Mouse (Mus musculus): Measurements from ENCODE around the gene Anks1b. TPM values are rescaled to one million over a fixed set of nuclear protein-coding genes. Genes with fewer than 3 reads are reported as not detected.

Anks1b gene
- polyA plus RNA-seq, 1 experiment from 2014 or later: 17.3 TPM

DNA sequence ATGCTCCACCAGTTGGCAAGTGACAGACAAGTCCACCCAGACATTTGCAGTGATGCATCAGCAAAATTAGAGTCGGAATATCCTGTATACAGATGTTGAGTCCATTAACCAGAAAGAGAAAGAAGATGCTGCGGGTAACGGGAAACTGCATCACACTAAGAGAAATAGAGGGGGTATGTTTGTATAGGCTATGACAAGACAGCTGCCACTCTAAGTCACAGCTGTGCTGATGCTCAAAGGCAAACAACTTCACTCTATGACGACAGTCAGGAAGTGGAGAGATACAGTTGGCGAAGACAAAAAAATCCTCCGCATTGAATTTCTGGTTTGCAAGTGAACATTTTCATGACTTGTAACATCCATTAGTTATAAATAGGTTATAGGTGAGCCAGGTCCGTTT is 897.7 kb downstream of the Anks1b start:
- peaks cover 1% of the 10 kb centered on the region; the same call in 1 of the 2 replicates for H3K4me1 ChIP-seq (replicated peaks; ENCODE audit: control insufficient read depth, insufficient read depth, low read length)
- no peak for DNase-seq (ENCODE audit: low spot score)
- no peak overlapping the region for H3K27ac ChIP-seq (ENCODE audit: low read depth, low read length)
- H3K36me3 ChIP-seq (ENCODE audit: control insufficient read depth, insufficient read depth, low read length): no peaks in the 10 kb centered on the region
- peaks cover 3% of the 10 kb centered on the region; the same call in 1 of the 2 replicates for H3K27me3 ChIP-seq (ENCODE audit: control insufficient read depth, insufficient read depth, low read length)
- no peak overlapping the region for H3K4me3 ChIP-seq (ENCODE audit: low read depth, low read length)
- H3K9ac ChIP-seq (ENCODE audit: low read length): no peak overlapping the region
- peak overlapping the region; percentile 39 for H3K4me2 ChIP-seq (ENCODE audit: low read depth, low read length, severe bottlenecking)
- 44% methylated on average over 7 of the region's 7 CpGs for WGBS
- ATAC-seq (replicated peaks; ENCODE audit: low FRiP score): no peak
- H3K9me3 ChIP-seq (ENCODE audit: control insufficient read depth, low read length): no peaks in the 10 kb centered on the region

DNA sequence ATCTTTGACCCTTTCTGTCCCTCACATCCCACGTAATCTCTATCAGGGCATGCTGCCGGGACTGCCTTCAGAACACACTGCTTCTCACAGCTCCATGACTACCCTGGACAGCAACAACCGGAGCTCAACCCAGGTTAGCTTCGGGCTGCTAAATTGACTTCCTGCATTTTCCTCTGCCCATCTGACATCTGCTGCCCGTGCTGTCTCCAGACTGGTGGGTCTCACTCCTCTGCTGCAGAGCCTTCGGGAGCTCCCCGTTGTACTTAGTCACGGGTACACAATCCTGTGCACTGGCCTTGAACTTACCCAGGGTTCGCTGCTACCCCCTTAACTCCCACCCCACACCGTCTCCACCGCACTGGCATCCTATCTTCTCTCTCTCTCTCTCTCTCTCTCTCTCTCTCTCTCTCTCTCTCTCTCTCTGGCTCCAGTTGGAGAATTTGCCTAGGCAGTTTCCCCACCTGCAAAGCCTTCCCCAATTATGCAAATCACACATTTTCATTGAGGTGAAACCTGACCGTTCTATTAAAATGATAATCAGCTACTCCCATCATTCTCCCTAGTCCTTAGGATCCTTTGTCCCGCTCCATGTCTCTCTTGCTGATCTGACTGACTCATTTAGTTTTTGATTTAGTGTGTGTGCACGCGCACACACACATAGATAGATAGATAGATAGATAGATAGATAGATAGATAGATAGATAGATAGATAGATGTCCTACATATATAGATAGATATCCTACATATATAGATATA is 898.3 kb downstream of the Anks1b start:
- Histone ChIP-seq H3K36me3 (ENCODE audit: control insufficient read depth, insufficient read depth, low read length) (no peaks in the 10 kb centered on the region), H3K4me2 (ENCODE audit: low read depth, low read length, severe bottlenecking) (peak overlapping the region; percentile 39), H3K4me1 (replicated peaks; ENCODE audit: control insufficient read depth, insufficient read depth, low read length) (peaks cover 1% of the 10 kb centered on the region; the same call in 1 of the 2 replicates), H3K9me3 (ENCODE audit: control insufficient read depth, low read length) (no peaks in the 10 kb centered on the region), H3K9ac (ENCODE audit: low read length) (no peak overlapping the region), H3K27ac (ENCODE audit: low read depth, low read length) (no peak overlapping the region), H3K4me3 (ENCODE audit: low read depth, low read length) (no peak overlapping the region), H3K27me3 (ENCODE audit: control insufficient read depth, insufficient read depth, low read length) (peaks cover 3% of the 10 kb centered on the region; the same call in 1 of the 2 replicates)
- 7% methylated on average over 15 of the region's 15 CpGs for WGBS
- ATAC-seq (replicated peaks; ENCODE audit: low FRiP score) (peak; percentile 60), DNase-seq (ENCODE audit: low spot score) (peak; percentile 62)

- H3K27me3 ChIP-seq (ENCODE audit: control insufficient read depth, insufficient read depth, low read length): no peaks in the 10 kb centered on the region
- no peaks in the 10 kb centered on the region for H3K4me1 ChIP-seq (replicated peaks; ENCODE audit: control insufficient read depth, insufficient read depth, low read length)
- ATAC-seq (replicated peaks; ENCODE audit: low FRiP score) (no peak), DNase-seq (ENCODE audit: low spot score) (no peak)
- WGBS: 46% methylated on average over 13 of the region's 13 CpGs
- H3K4me3 ChIP-seq (ENCODE audit: low read depth, low read length): no peak overlapping the region
- H3K9ac ChIP-seq (ENCODE audit: low read length): no peak overlapping the region
- H3K9me3 ChIP-seq (ENCODE audit: control insufficient read depth, low read length): no peaks in the 10 kb centered on the region
- no peaks in the 10 kb centered on the region for H3K36me3 ChIP-seq (ENCODE audit: control insufficient read depth, insufficient read depth, low read length)
- H3K4me2 ChIP-seq (ENCODE audit: low read depth, low read length, severe bottlenecking): no peak overlapping the region
- no peak overlapping the region for H3K27ac ChIP-seq (ENCODE audit: low read depth, low read length)
These were observed 906.5 kb downstream of the Anks1b start for GRCm38 (mm10) chr10:90779561-90780400.

DNA sequence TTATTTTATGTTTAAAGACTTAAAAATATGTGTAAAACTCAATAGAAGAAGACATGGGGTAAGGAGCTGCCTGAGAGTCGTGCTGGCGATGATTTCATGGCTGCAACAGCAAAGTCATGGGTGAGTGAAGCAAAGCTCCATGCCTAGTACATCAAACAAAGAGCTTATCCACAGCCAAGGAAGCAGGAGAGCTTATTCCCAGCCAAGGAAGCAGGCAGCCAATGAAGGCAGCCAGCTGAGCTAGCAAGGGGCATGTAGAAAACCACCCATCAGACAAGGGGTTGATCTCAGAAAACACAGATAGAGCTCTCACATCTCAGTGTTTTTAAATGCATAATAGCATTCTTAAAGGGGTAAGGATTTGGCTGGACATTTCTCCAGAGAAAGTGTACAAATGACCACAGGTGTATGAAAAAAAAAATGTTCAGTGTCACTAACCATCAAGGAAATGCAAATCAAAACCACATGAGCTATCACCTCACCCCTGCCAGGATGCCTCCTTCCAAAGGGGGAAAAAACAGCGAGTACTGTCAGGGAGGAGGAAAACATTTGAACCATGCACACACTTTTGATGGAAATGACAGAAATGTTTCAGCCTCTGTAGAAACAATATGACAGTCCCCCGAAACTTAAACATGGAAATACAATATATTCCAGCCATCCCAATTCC is 911.8 kb downstream of the Anks1b start:
- no peaks in the 10 kb centered on the region for H3K27me3 ChIP-seq (ENCODE audit: control insufficient read depth, insufficient read depth, low read length)
- no peak overlapping the region for H3K9ac ChIP-seq (ENCODE audit: low read length)
- whole genome bisulfite sequencing: 81% methylated on average over 4 of the region's 4 CpGs
- no peak for ATAC-seq (replicated peaks; ENCODE audit: low FRiP score)
- H3K27ac ChIP-seq (ENCODE audit: low read depth, low read length): no peak overlapping the region
- no peaks in the 10 kb centered on the region for H3K4me1 ChIP-seq (replicated peaks; ENCODE audit: control insufficient read depth, insufficient read depth, low read length)
- H3K36me3 ChIP-seq (ENCODE audit: control insufficient read depth, insufficient read depth, low read length): no peaks in the 10 kb centered on the region
- no peaks in the 10 kb centered on the region for H3K9me3 ChIP-seq (ENCODE audit: control insufficient read depth, low read length)
- no peak overlapping the region for H3K4me2 ChIP-seq (ENCODE audit: low read depth, low read length, severe bottlenecking)
- no peak for DNase-seq (ENCODE audit: low spot score)
- H3K4me3 ChIP-seq (ENCODE audit: low read depth, low read length): no peak overlapping the region

- no peak overlapping the region for H3K27ac ChIP-seq (ENCODE audit: low read depth, low read length)
- 90% methylated on average over 8 of the region's 8 CpGs for WGBS
- H3K36me3 ChIP-seq (ENCODE audit: control insufficient read depth, insufficient read depth, low read length): no peaks in the 10 kb centered on the region
- H3K4me3 ChIP-seq (ENCODE audit: low read depth, low read length): no peak overlapping the region
- no peaks in the 10 kb centered on the region for H3K9me3 ChIP-seq (ENCODE audit: control insufficient read depth, low read length)
- no peaks in the 10 kb centered on the region for H3K27me3 ChIP-seq (ENCODE audit: control insufficient read depth, insufficient read depth, low read length)
- DNase-seq (ENCODE audit: low spot score) (no peak), ATAC-seq (replicated peaks; ENCODE audit: low FRiP score) (no peak)
- no peak overlapping the region for H3K4me2 ChIP-seq (ENCODE audit: low read depth, low read length, severe bottlenecking)
- H3K9ac ChIP-seq (ENCODE audit: low read length): no peak overlapping the region
- H3K4me1 ChIP-seq (replicated peaks; ENCODE audit: control insufficient read depth, insufficient read depth, low read length): no peaks in the 10 kb centered on the region
These were observed 912.4 kb downstream of the Anks1b start for GRCm38 (mm10) chr10:90785680-90786079.

GRCm38 (mm10) chr10:90803112-90803511 is 929.8 kb downstream of the Anks1b start:
- no peak overlapping the region for H3K27ac ChIP-seq (ENCODE audit: low read depth, low read length)
- no peak overlapping the region for H3K4me2 ChIP-seq (ENCODE audit: low read depth, low read length, severe bottlenecking)
- DNase-seq (ENCODE audit: low spot score) (no peak), ATAC-seq (replicated peaks; ENCODE audit: low FRiP score) (no peak)
- H3K27me3 ChIP-seq (ENCODE audit: control insufficient read depth, insufficient read depth, low read length): no peaks in the 10 kb centered on the region
- 52% methylated on average over 6 of the region's 6 CpGs for WGBS
- H3K4me3 ChIP-seq (ENCODE audit: low read depth, low read length): no peak overlapping the region
- no peaks in the 10 kb centered on the region for H3K4me1 ChIP-seq (replicated peaks; ENCODE audit: control insufficient read depth, insufficient read depth, low read length)
- no peak overlapping the region for H3K9ac ChIP-seq (ENCODE audit: low read length)
- H3K9me3 ChIP-seq (ENCODE audit: control insufficient read depth, low read length): no peaks in the 10 kb centered on the region
- H3K36me3 ChIP-seq (ENCODE audit: control insufficient read depth, insufficient read depth, low read length): no peaks in the 10 kb centered on the region

DNA sequence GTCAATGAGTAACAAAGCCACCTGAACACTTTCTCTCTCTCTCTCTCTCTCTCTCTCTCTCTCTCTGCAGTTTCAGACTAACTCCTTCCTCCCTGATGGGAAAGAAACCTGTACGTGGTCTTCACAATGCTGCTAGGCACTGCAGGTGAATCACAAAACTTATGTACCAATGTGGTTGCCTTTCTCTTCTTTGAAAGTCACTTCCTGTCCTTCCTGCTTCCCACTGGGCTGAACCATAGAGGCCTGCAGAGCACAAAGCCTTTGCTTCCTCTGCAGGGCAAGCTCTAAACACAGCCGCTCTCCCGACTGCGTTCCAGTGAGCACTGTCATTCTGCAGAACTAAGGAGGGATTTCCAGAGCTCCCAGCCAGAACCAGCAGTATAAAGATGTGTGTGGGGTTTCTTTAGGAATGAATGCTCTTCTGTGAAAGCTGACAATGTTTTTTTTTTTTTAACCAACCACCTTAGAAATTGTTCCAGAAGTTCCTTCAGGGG is 931.3 kb downstream of the Anks1b start:
- Histone ChIP-seq H3K4me3 (ENCODE audit: low read depth, low read length) (no peak overlapping the region), H3K36me3 (ENCODE audit: control insufficient read depth, insufficient read depth, low read length) (no peaks in the 10 kb centered on the region), H3K4me1 (replicated peaks; ENCODE audit: control insufficient read depth, insufficient read depth, low read length) (no peaks in the 10 kb centered on the region; the same call in 1 of the 2 replicates), H3K9ac (ENCODE audit: low read length) (no peak overlapping the region), H3K9me3 (ENCODE audit: control insufficient read depth, low read length) (no peaks in the 10 kb centered on the region), H3K27me3 (ENCODE audit: control insufficient read depth, insufficient read depth, low read length) (no peaks in the 10 kb centered on the region), H3K27ac (ENCODE audit: low read depth, low read length) (no peak overlapping the region), H3K4me2 (ENCODE audit: low read depth, low read length, severe bottlenecking) (no peak overlapping the region)
- DNase-seq (ENCODE audit: low spot score): no peak
- no peak for ATAC-seq (replicated peaks; ENCODE audit: low FRiP score)
- WGBS: 6% methylated on average over 4 of the region's 4 CpGs

- Histone ChIP-seq H3K4me2 (ENCODE audit: low read depth, low read length, severe bottlenecking) (no peak overlapping the region), H3K4me1 (replicated peaks; ENCODE audit: control insufficient read depth, insufficient read depth, low read length) (no peaks in the 10 kb centered on the region; the same call in 1 of the 2 replicates), H3K27me3 (ENCODE audit: control insufficient read depth, insufficient read depth, low read length) (no peaks in the 10 kb centered on the region), H3K9ac (ENCODE audit: low read length) (no peak overlapping the region), H3K9me3 (ENCODE audit: control insufficient read depth, low read length) (no peaks in the 10 kb centered on the region), H3K4me3 (ENCODE audit: low read depth, low read length) (no peak overlapping the region), H3K27ac (ENCODE audit: low read depth, low read length) (no peak overlapping the region), H3K36me3 (ENCODE audit: control insufficient read depth, insufficient read depth, low read length) (no peaks in the 10 kb centered on the region)
- ATAC-seq (replicated peaks; ENCODE audit: low FRiP score) (no peak), DNase-seq (ENCODE audit: low spot score) (no peak)
- WGBS: 83% methylated on average over 8 of the region's 8 CpGs
These were observed 935.5 kb downstream of the Anks1b start for GRCm38 (mm10) chr10:90808616-90809310.
